In the genomic region with DNA sequence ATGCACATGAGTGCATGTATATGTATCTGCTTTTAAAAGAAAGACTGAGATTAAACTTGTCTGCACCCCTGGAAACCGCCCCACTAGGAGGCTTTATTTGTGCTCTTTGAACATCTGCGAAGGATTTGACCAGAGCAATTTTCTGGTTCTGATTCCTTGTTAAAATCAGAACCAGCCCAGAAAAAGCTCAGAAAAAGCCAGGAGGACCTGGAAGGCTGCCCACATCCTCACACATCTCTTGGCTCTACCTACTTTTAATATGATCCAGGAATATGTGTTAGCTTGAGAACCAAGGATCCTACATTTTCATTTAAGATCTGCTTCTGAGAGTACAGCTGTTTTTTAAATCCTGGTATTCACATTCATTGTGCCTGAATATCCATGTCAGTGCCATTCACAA, we compare ENCODE assay signal across 15 mouse cellular contexts.
"Had no signal": no experiment of that assay in that cellular context is flagged by ENCODE, and none has a peak within 500 bp of the region (broad histone marks: within the 10 kb centered on the region; RNA-seq: fewer than 3 reads in every experiment).

No protein-coding gene starts in this region.

- H3K4me3 ChIP-seq: kidney, embryonic 15.5 days; limb, embryonic 15.5 days; liver, embryonic 12.5 days; midbrain, embryonic 10.5 days; myocyte; neural tube, embryonic 15.5 days; stomach, embryonic 15.5 days had no signal

- H3K4me1 ChIP-seq: kidney, embryonic 15.5 days; limb, embryonic 15.5 days; liver, embryonic 12.5 days; midbrain, embryonic 10.5 days; neural tube, embryonic 15.5 days; stomach, embryonic 15.5 days had no signal

- H3K27ac ChIP-seq: kidney, embryonic 15.5 days; limb, embryonic 15.5 days; liver, embryonic 12.5 days; midbrain, embryonic 10.5 days; neural tube, embryonic 15.5 days; stomach, embryonic 15.5 days had no signal

- DNase-seq: kidney, adult 2 months; kidney, postnatal 14 days; left cerebral cortex, postnatal 4 days; lung, embryonic 14.5 days; lung, postnatal 10 days; lung, postnatal 4 days; midbrain, embryonic 14.5 days; thymus, postnatal 4 days had no signal

- H3K27me3 ChIP-seq: kidney, embryonic 15.5 days; limb, embryonic 15.5 days; liver, embryonic 12.5 days; neural tube, embryonic 15.5 days; stomach, embryonic 15.5 days had no signal
